Mouse (Mus musculus) CD4-positive, CD25-positive, alpha-beta regulatory T cell (primary cell): Measurements from ENCODE around the gene Mtrr. TPM values are rescaled to one million over a fixed set of nuclear protein-coding genes. Genes with fewer than 3 reads are reported as not detected.

ENCODE experiments used
- polyA plus RNA-seq: library from polyadenylated mRNA; unstranded; fragments of 100-300 nt; shearing (Covaris generic); gene quantifications from one replicate; pipeline ENCODE4 v1.2.1, GENCODE M21; 2017

The Mtrr gene
- 29.6 TPM for polyA plus RNA-seq

GRCm38 (mm10) chr13:68581747-68582516 lies at the start of gene Mtrr, which contains the start of gene Fastkd3:
Gene Mtrr, minus strand, starts transcription at chr13:68582149.
Gene Fastkd3, plus strand, starts transcription at chr13:68582234.

GRCm38 (mm10) chr13:68597199-68597598 lies 15.2 kb upstream of the Mtrr start, which contains the start of gene 1700001L19Rik:
Gene 1700001L19Rik, plus strand, starts transcription at chr13:68597421.

Other genes starting within 250 kb of the Mtrr start
- gene Fastkd3, start 85 bp upstream of the Mtrr start, polyA plus RNA-seq = 20.5 TPM
- not detected for gene 1700001L19Rik, start 15.3 kb upstream of the Mtrr start, polyA plus RNA-seq